Mouse (Mus musculus): ENCODE results near the gene Uchl1.

The Uchl1 gene

GRCm38 (mm10) chr5:66707859-66708258 is 32.0 kb downstream of the Uchl1 start:
- in situ Hi-C loops (cut with MboI, MseI), result no loop called here

DNA sequence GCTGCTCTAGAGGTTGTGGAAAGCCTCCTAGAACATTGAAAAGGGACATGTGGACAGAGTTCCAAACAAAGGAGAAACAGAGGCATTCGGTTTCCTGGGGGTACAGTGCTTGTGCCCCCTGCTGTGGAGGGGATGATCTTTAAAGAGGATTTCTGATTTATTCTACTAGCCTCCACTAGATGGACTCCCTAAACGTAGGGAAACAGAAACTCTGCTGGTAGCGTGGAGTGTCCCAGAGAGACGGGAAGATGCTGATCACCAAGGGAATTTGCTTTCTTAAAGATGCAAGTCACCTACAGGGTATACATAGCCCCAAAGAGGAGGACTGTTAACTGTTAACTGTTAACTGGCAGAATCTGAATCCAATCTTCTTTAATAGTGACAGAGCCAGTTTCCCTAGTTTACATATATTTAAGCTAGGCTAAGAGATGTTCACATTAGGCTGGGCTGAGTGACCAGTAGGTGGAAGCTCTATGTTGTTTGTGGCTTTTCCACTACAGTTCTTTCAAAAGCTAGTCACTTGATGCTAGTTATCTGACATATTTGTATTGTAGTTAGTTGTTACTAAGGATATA is 34.6 kb downstream of the Uchl1 start:
- in situ Hi-C loops (cut with MboI, MseI), result no loop called here

DNA sequence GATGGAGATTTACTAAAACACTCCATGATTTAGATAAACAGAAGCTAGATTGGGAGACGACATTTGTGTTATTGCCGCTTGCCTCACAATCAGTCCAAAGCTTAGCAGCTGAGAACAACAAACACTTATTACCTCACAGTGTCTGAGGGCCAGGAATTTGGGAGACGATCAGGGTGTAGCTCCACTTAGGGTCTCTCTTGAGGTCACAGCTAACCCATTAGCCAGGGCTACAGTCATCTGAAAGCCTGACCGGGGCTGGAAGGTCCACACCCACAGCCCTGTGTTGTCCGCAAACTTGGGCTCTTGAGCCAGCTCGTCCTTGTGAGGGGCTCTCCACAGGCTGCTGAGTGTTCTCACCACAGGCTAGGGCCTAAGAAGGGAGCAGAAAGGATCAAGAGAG is 36.9 kb downstream of the Uchl1 start:
- in situ Hi-C loops (cut with MboI, MseI), result no loop called here

DNA sequence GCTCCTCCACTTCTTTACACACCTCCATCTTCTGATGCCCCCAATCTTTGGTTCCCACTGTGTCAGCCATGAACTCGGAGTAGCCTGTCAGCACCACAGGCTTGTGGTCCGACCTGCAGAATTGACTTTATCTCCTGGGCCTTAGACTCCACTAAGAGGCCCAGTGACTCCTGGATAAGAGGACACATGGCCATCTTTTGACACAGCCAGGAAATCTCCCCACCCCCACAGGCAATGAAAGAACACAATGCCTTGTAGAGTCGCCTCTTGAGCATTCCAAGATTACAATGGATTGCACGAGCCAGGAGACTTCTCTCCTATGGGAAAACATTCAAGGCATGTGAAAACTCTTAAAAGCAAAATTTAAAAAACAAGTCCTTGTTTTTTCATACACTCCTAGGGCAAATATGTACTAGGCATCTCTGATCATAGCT is 39.6 kb downstream of the Uchl1 start:
- in situ Hi-C loops (cut with MboI, MseI), result no loop called here

GRCm38 (mm10) chr5:66717931-66718330 is 42.0 kb downstream of the Uchl1 start:
- in situ Hi-C loops (cut with MboI, MseI), result no loop called here

GRCm38 (mm10) chr5:66718413-66718812 is 42.5 kb downstream of the Uchl1 start:
- in situ Hi-C loops (cut with MboI, MseI), result no loop called here

DNA sequence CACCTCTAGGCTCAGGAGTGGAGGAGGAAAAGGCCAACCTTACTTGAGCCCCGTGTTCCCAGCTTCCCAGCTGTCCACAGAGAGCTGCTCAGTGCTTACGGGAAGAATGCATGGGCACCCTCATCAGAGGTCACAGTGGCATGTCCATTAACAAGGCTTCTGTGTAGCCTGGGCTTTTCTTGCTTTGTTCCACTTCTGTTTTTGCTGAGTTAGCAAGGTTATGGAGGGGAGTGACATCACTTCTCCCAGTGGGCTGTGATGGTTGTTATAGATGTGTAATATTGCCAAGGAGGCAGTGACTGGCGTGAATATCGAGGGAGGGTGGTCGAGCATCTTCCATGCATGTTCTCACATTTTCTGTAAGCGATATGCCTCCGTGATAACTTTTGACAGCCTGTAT is 43.0 kb downstream of the Uchl1 start:
- in situ Hi-C loops (cut with MboI, MseI), result no loop called here

- in situ Hi-C loops (cut with MboI, MseI), result no loop called here
Observed at GRCm38 (mm10) chr5:66720921-66721320, 45.0 kb downstream of the Uchl1 start.

GRCm38 (mm10) chr5:66722586-66722985 is 46.7 kb downstream of the Uchl1 start:
- in situ Hi-C loops (cut with MboI, MseI), result no loop called here

DNA sequence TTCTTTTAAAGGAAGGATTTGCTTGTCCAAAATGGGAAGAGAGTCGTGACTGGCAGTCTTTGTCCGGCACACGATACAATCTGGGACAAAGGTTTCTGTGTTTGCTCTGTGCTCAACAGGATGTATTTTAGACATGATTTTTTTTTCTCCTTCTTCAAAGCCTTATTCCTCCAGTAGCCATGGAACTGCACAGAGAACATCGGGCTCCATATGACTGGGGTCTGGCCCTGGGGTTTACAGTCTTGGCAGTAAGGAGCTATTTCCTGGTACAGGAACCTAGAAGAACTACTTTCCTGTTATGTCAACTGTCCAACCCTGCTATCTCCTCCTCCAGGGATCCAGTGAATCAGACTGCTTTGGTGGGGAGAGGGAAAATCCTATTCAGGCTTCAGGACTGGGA is 47.1 kb downstream of the Uchl1 start:
- in situ Hi-C loops (cut with MboI, MseI), result no loop called here

DNA sequence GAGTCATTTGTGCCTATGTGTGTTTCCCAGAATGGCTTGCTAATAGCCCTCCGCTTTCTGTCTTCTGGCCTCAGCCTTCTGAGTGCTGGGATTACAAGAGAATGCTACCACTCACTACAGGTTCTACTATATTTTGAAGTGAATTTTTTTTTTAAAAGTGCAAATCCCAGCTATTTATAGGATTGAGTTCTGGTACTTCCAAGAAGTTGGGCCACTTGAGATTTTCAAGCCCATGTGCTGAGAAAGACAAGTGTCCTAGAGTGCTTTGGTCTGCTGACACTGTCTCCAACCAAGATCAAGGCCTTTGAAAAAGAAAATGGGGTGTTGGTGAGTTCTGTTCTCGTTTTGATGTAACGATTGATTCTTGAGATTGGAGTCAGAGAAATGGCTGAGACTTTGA is 47.7 kb downstream of the Uchl1 start:
- in situ Hi-C loops (cut with MboI, MseI), result no loop called here

GRCm38 (mm10) chr5:66729306-66729705 is 53.4 kb downstream of the Uchl1 start:
- in situ Hi-C loops (cut with MboI, MseI), result no loop called here

- in situ Hi-C loops (cut with MboI, MseI), result no loop called here
Observed at GRCm38 (mm10) chr5:66730621-66731301, 54.9 kb downstream of the Uchl1 start.

GRCm38 (mm10) chr5:66731302-66731697 is 55.4 kb downstream of the Uchl1 start:
- in situ Hi-C loops (cut with MboI, MseI), result no loop called here

GRCm38 (mm10) chr5:66733556-66733955 is 57.7 kb downstream of the Uchl1 start:
- in situ Hi-C loops (cut with MboI, MseI), result no loop called here

Measured in T-helper 1 cell (primary cell).